ENCODE assay signal across 8 mouse cellular contexts in the genomic region with DNA sequence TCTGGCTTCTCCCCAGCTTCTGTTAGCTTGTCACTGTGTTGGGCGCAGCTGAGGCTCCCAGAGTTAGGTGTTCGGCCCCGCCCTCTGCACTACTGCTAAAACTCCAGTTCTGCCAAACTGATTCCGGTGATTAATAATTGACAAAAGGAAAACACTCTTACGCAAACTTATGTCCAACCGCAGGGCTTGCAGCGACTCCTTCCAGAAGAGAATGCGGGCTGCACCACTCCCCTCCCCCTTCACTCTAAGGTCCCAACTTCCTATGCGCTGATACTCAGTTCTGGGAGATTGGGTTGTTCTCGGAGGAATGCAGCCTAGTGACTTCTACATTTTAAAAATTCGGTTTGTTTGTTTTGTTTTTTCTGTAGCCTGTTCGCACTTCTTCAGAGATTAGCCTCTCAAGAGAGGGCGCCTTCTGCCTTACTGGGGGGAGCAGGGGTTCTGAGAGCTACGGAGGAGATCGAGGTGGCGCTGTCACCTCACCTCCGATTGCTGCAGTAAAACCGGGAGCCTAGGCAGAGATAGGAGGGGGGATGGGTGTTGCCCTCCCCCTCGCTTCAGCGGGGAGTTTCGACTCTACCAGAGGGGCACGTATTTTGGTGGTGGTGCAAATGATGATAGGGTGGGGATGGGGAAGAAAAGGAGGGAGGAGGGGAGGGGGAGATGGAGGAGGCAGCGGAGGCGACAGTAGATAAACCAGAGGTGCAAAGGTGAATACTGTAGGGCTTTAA. TPM values are rescaled to one million over a fixed set of nuclear protein-coding genes. Genes with fewer than 3 reads are reported as not detected.
DNase-seq lines count a peak whose midpoint lies in the region; ATAC-seq and TF ChIP-seq lines count a peak whose summit lies in the region.
"Had no signal": no experiment of that assay in that cellular context is flagged by ENCODE, and none has a peak within 500 bp of the region (broad histone marks: within the 10 kb centered on the region; RNA-seq: fewer than 3 reads in every experiment).

Gene Sptssb (minus strand): TSS at position 83 of the 731 bp plus-strand sequence.

- DNase-seq in adrenal gland, postnatal 36 days, result peak; percentile 2 to 15
- DNase-seq in cerebellum, adult 9-11 months, result peak; percentile 86
- DNase-seq in frontal cortex, postnatal 36 days (ENCODE audit: low spot score in 2 of 2), result peak; percentile 42 to 45
- DNase-seq in layer of hippocampus, adult 2 months (ENCODE audit: low spot score in 2 of 2), result peak; percentile 5 to 19
- peak; percentile 41 to 48 for DNase-seq in right cerebral cortex, postnatal 10 days (ENCODE audit: low spot score in 2 of 2)
- DNase-seq in gastrocnemius, adult 18-20 months (ENCODE audit: low spot score), result no peak

- H3K9ac ChIP-seq in lung, embryonic 15.5 days, result peak within 1 kb of the TSS; percentile 32

- TF ChIP-seq CTCF in layer of hippocampus, adult 2 months (conservative IDR thresholded peaks at IDR 0.05), result peak; percentile 26

- H3K9me3 ChIP-seq in lung, embryonic 15.5 days, result no peaks in the 10 kb centered on the region

- H3K4me1 ChIP-seq in lung, embryonic 15.5 days, result peaks cover 25% of the 10 kb centered on the region

- peak within 1 kb of the TSS; percentile 70 for H3K27ac ChIP-seq in layer of hippocampus, adult 2 months
- H3K27ac ChIP-seq in lung, embryonic 15.5 days, result peak within 1 kb of the TSS; percentile 64

- peak within 1 kb of the TSS; percentile 86 for H3K4me2 ChIP-seq in lung, embryonic 15.5 days

- 2% methylated on average over 24 of the region's 24 CpGs for WGBS in lung, embryonic 15.5 days

- peak within 1 kb of the TSS; percentile 52 for H3K4me3 ChIP-seq in layer of hippocampus, adult 2 months
- peak within 1 kb of the TSS; percentile 45 for H3K4me3 ChIP-seq in lung, embryonic 15.5 days

- H3K27me3 ChIP-seq in lung, embryonic 15.5 days, result no peaks in the 10 kb centered on the region

- ATAC-seq in lung, embryonic 15.5 days (ENCODE audit: borderline replicate concordance, extremely low read depth, low FRiP score, low TSS enrichment), result peak; percentile 75

- no peaks in the 10 kb centered on the region for H3K36me3 ChIP-seq in lung, embryonic 15.5 days

RNA-seq across cellular contexts. Expression of gene Sptssb, which starts in this region (rescaled TPM):
- not detected for total RNA-seq in adrenal gland, postnatal 36 days (2021)
- total RNA-seq in layer of hippocampus, adult 2 months (2021), result 1 to 10 TPM; 2.1 TPM
- 7.9 TPM in 2 replicates for polyA plus RNA-seq in lung, embryonic 15.5 days (2015; fragmentation: Nextera tagmentation; extraction: Ambion mirVana)
- not detected for total RNA-seq in gastrocnemius, adult 18-20 months (2021)
- polyA plus RNA-seq: spleen, adult 2 months had no signal

Comparison
In these comparisons a context has a peak if more than half of its experiments do, and no peak if none do; other contexts are left out.
1. Peak in DNase-seq in adrenal gland, postnatal 36 days; RNA of the gene not detected or under 1 TPM.